Mouse (Mus musculus) right cerebral cortex, postnatal 36 days (tissue): Measurements from ENCODE around the gene Dip2a.
A peak's percentile ranks its signal among the peaks of the same experiment; 100 is the strongest.

Source experiments
- DNase-seq, 2 experiments: peaks; one replicate each; pipeline ENCODE4 v3.0.0; 2022; ENCODE audit warnings: low spot score in 2 of 2, mixed read lengths in 1 of 2

Dip2a gene

GRCm38 (mm10) chr10:76246601-76247000 lies 98.5 kb downstream of the Dip2a start:
- no peak for DNase-seq

DNA sequence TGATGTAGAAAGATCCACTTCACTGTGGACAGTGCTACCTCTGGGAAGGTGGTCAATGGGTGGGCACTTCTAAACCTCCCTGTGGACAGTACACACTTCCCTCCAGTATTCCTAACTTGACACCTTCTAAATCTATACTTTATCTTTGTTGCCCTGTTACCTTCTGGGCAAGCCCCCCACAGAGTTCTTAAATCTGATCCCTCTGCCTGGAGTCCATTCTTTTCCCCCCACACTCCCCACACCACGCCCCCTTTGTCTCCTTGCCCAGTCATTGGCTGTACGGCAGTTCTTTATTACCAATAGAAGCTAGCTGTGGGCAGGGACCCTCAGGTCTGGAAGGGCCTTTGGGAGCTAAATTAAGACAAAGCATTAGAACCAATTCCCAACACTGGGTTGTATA lies 100.0 kb downstream of the Dip2a start:
- no peak for DNase-seq

- no peak for DNase-seq
Observed at GRCm38 (mm10) chr10:76239401-76239800, 105.7 kb downstream of the Dip2a start.

- peak; percentile 82 to 86 for DNase-seq
Observed at GRCm38 (mm10) chr10:76237341-76238225, 107.5 kb downstream of the Dip2a start, which contains the start of gene Prmt2. Gene Prmt2 (minus strand): TSS chr10:76237865.

DNA sequence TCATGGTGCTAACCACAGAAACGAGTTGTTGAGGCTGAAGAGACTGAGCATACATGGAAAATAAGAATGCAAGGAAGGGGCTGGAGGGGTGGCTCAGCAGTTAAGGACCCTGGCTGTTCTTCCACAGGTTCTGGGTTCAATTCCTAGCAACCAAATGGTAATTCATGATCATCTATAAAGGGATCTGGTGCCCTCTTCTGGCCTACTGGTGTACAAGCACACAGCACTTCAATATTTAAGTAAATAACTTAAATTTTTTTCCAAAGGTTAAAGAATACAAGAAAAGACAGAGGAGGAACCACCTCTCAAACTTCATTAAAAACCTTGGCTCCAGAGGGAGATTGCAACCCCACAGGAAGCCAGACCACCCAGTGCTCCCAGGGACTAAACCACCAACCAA lies 115.5 kb downstream of the Dip2a start:
- no peak for DNase-seq

DNA sequence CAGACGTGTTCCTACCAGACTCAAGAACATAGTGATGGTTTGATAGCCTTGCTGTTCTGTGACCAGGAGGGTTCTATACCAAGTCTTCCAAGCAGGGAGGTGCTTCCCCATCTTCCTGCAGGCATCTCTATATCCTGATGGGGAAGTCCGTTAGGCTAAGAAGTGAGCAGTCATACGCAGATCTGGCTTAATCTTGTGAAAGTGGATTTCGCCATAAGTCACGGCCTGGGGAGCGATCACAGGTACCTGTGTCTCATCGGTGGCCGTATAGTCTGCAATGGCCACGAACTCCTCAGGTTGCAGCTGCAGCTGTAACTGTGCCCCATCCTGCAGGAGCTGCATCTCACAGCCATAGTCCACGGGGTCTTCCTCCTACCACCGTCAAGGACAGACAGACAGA lies 119.1 kb downstream of the Dip2a start:
- DNase-seq, result no peak

GRCm38 (mm10) chr10:76218240-76218639 lies 126.9 kb downstream of the Dip2a start:
- DNase-seq, result no peak

DNA sequence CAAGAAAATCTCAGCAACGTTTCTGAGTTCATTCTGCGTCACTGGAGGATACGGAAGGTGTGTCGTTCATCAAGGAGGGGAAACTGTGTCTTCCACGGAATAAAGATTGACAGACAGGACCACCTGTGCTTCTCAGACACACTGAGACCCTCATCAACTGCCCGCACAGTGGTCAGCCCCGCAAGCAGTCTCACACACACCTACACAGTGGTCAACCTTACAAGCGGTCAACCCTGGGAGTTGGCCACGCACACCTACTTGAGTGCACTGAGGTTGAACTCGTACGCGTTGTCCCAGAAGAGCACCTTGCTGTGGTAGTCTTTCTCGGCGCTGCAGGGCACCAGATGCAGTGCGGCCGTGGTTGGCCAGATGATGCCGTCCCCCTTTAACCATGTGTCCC lies 128.0 kb downstream of the Dip2a start:
- DNase-seq, result no peak

DNA sequence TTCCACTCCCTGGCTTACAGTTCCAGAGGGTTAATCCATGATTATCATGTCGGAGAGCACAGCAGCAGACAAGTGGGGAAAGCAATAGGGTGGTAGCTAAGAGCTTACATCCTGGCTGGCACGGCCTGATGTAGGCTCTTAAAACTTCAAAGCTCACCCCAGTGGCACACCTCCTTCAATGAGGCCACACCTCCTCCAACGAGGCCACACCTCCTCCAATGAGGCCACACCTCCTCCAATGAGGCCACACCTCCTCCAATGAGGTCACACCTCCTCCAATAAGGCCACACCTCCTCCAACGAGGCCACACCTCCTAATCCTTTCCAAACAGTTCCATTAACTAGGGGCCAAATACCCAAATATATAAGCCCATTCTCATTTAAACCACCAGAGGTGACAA lies 130.9 kb downstream of the Dip2a start:
- DNase-seq, result no peak

- no peak for DNase-seq
Observed at GRCm38 (mm10) chr10:76212121-76212520, 133.0 kb downstream of the Dip2a start.

DNA sequence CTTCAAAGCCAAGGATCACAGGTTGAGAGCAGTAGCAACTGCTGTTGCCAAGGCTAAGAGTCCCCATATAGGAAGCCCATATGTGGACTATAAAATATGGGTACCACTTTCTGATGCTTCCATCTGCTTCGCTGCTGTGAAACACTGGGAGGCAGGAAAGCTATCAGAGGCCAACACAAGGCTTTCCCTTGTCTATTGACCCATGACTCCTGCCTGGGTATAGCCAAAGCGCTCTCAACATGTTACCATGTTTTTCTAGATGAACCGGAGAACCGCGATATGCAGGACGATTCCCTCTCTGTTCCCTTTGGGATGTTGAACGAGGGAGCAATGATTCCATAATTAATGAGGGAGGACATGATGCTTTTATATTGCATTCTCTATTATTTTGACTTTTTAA lies 134.3 kb downstream of the Dip2a start:
- no peak for DNase-seq
